9 mouse cellular contexts compared by ENCODE assay signal in genomic region chr15:75175506-75175905, GRCm38 (mm10). TPM values are rescaled to one million over a fixed set of nuclear protein-coding genes. Genes with fewer than 3 reads are reported as not detected.
DNase-seq lines count a peak whose midpoint lies in the region; ATAC-seq and TF ChIP-seq lines count a peak whose summit lies in the region.
"Had no signal": no experiment of that assay in that cellular context is flagged by ENCODE, and none has a peak within 500 bp of the region (broad histone marks: within the 10 kb centered on the region; RNA-seq: fewer than 3 reads in every experiment).

No protein-coding gene starts in this region.

- H3K4me3 ChIP-seq in gastrocnemius, adult 2 months = no peak overlapping the region
- H3K4me3 ChIP-seq in left cerebral cortex, adult 2 months = no peak overlapping the region

- H3K27ac ChIP-seq in gastrocnemius, adult 2 months = no peak overlapping the region
- no peak overlapping the region for H3K27ac ChIP-seq in left cerebral cortex, adult 2 months

- ATAC-seq in activated CD4-positive, CD25-positive, alpha-beta regulatory T cell, adult 4 months = no peak

- intact Hi-C loops in gastrocnemius, adult 2 months (cut with DNase I) = no loop called here
- intact Hi-C loops in left cerebral cortex, adult 2 months (cut with DNase I) = no loop called here

- no peak for DNase-seq in gastrocnemius, adult 2 months
- no peak for DNase-seq in gastrocnemius, adult 8-10 months (ENCODE audit: low spot score in 2 of 2)
- DNase-seq in right cerebral cortex, adult 18-20 months = peak; percentile 26
- DNase-seq in right cerebral cortex, postnatal 36 days (ENCODE audit: low spot score in 2 of 2) = no peak
- DNase-seq in embryo, embryonic 10 days (ENCODE audit: low spot score) = peak; percentile 55
- DNase-seq in left cerebral cortex, adult 2 months (ENCODE audit: extremely low spot score in 1 of 2, low spot score in 2 of 2) = peak; percentile 11 to 41
- peak; percentile 50 for DNase-seq in retina, postnatal 1 day

- TF ChIP-seq CTCF in gastrocnemius, adult 2 months (IDR thresholded peaks at IDR 0.05) = peak; percentile 57
- TF ChIP-seq CTCF in left cerebral cortex, adult 2 months (IDR thresholded peaks at IDR 0.05) = peak; percentile 74

RNA-seq across cellular contexts. Expression of gene Ly6g, which starts 20.5 kb away (rescaled TPM):
- not detected for total RNA-seq in gastrocnemius, adult 2 months (2021)
- total RNA-seq in gastrocnemius, adult 8-10 months (2022) = not detected
- not detected for total RNA-seq in left cerebral cortex, adult 2 months (2021)
- not detected for polyA plus RNA-seq in activated CD4-positive, CD25-positive, alpha-beta regulatory T cell, adult 4 months (2017; shearing (Covaris generic))
- total RNA-seq: layer of hippocampus, postnatal 25 days had no signal

RNA-seq across cellular contexts. Expression of gene BC025446, which starts 40.7 kb away (rescaled TPM):
- not detected for total RNA-seq in gastrocnemius, adult 2 months (2021)
- total RNA-seq in gastrocnemius, adult 8-10 months (2022) = under 1 TPM in 1 of 4 experiments, not detected in 3; 0.27 TPM
- not detected for total RNA-seq in left cerebral cortex, adult 2 months (2021)
- not detected for polyA plus RNA-seq in activated CD4-positive, CD25-positive, alpha-beta regulatory T cell, adult 4 months (2017; shearing (Covaris generic))
- total RNA-seq: layer of hippocampus, postnatal 25 days had no signal

Comparison
In these comparisons a context has a peak if more than half of its experiments do, and no peak if none do; other contexts are left out.
1. DNase-seq: peak in right cerebral cortex, adult 18-20 months (single experiment), embryo, embryonic 10 days (single experiment), left cerebral cortex, adult 2 months (2 of 2) and retina, postnatal 1 day (single experiment); none in gastrocnemius, adult 2 months (single experiment), gastrocnemius, adult 8-10 months (0 of 2) and right cerebral cortex, postnatal 36 days (0 of 2).